In the genomic region with DNA sequence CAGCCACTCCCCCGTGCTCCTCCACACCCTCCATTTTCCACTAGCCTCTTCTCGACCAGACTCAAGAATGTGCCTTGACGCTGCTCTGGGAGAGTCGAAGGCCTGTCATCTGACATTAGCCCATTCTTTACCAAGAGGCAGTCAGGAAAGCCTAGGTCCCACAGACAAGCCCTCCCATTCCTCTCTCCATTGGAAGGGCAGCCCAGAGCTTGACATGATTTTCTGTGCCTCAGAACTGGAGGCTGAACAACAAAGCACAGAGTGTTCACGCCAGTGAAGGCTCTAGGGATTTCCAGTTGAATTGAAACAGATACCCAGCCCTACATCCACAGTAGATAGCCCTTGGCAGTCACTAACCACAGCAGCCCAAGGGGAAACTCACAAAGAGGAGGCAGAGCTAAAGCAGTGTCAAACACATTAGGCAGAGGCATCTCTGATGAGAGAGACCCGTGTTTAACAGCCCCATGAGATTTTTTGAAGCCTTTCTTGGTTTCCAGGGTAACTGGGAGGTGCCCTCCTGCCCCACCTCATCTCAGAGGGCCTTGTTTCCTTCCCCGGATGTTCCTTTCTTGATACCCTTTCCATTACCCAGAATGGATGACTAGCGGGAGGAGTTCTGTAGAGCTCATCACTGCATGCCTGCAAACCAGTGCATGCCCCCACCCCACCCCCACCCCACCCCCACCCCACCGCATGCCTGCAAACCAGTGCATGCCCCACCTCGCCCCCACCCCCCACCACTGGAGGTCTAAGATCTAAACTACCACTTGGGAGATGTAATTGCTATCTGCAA, we compare ENCODE assay signal across 8 mouse cellular contexts. TPM values are rescaled to one million over a fixed set of nuclear protein-coding genes. Genes with fewer than 3 reads are reported as not detected.
DNase-seq lines count a peak whose midpoint lies in the region; ATAC-seq and TF ChIP-seq lines count a peak whose summit lies in the region.

No protein-coding gene starts in this region.

- H3K9ac ChIP-seq in kidney, postnatal 0 days (ENCODE audit: low read depth, low read length): no peak overlapping the region
- H3K9ac ChIP-seq in hindbrain, embryonic 13.5 days: no peak overlapping the region

- ATAC-seq in kidney, postnatal 0 days (replicated peaks; ENCODE audit: low FRiP score, low read depth): no peak
- ATAC-seq in hindbrain, embryonic 13.5 days (ENCODE audit: low FRiP score): peak; percentile 71
- no peak for ATAC-seq in megakaryocyte progenitor cell, adult 5-6 weeks (replicated peaks; ENCODE audit: poor library complexity)

- WGBS in kidney, postnatal 0 days: 46% methylated on average over 10 of the region's 10 CpGs
- WGBS in kidney, adult 2 months: 43% methylated on average over 10 of the region's 10 CpGs
- WGBS in hindbrain, embryonic 13.5 days: 20% methylated on average over 10 of the region's 10 CpGs

- no peaks in the 10 kb centered on the region for H3K36me3 ChIP-seq in kidney, postnatal 0 days (ENCODE audit: insufficient read depth, low read length)
- H3K36me3 ChIP-seq in kidney, adult 2 months (ENCODE audit: control insufficient read depth, insufficient read depth, low read length): no peaks in the 10 kb centered on the region
- no peaks in the 10 kb centered on the region for H3K36me3 ChIP-seq in hindbrain, embryonic 13.5 days

- H3K4me3 ChIP-seq in kidney, postnatal 0 days (replicated peaks; ENCODE audit: low read depth, low read length): no peak overlapping the region
- H3K4me3 ChIP-seq in kidney, adult 2 months (ENCODE audit: insufficient read depth, low read depth, low read length): no peak overlapping the region
- no peak overlapping the region for H3K4me3 ChIP-seq in hindbrain, embryonic 13.5 days

- H3K27me3 ChIP-seq in kidney, postnatal 0 days (ENCODE audit: insufficient read depth, low read length): no peaks in the 10 kb centered on the region
- no peaks in the 10 kb centered on the region for H3K27me3 ChIP-seq in kidney, adult 2 months (replicated peaks; ENCODE audit: control insufficient read depth, insufficient read depth, low read length)
- H3K27me3 ChIP-seq in hindbrain, embryonic 13.5 days: no peaks in the 10 kb centered on the region

- peak; percentile 22 for DNase-seq in kidney, postnatal 0 days (ENCODE audit: low spot score)
- DNase-seq in kidney, adult 2 months: no peak
- peak; percentile 81 for DNase-seq in gastrocnemius, postnatal 25 days
- DNase-seq in retina, embryonic 14.5 days (ENCODE audit: low spot score): peak; percentile 63
- no peak for DNase-seq in right cerebral cortex, postnatal 10 days (ENCODE audit: low spot score in 2 of 2)
- DNase-seq in frontal cortex, adult 2 months (ENCODE audit: extremely low spot score in 1 of 2, low spot score in 1 of 2): no peak

- H3K4me1 ChIP-seq in kidney, postnatal 0 days (replicated peaks; ENCODE audit: insufficient read depth, low read length): no peaks in the 10 kb centered on the region
- no peaks in the 10 kb centered on the region for H3K4me1 ChIP-seq in kidney, adult 2 months (ENCODE audit: control insufficient read depth, insufficient read depth, low read length)
- H3K4me1 ChIP-seq in hindbrain, embryonic 13.5 days (replicated peaks): peaks cover 12% of the 10 kb centered on the region; the same call in 1 of the 2 replicates

- no peaks in the 10 kb centered on the region for H3K9me3 ChIP-seq in kidney, postnatal 0 days (replicated peaks; ENCODE audit: low read length)
- H3K9me3 ChIP-seq in hindbrain, embryonic 13.5 days: no peaks in the 10 kb centered on the region

- no peak for TF ChIP-seq POLR2A in kidney, adult 2 months (IDR thresholded peaks at IDR 0.05; ENCODE audit: low read depth, low read length)

- no peak for TF ChIP-seq CTCF in kidney, postnatal 0 days (IDR thresholded peaks at IDR 0.05; ENCODE audit: low read depth)
- no peak for TF ChIP-seq CTCF in kidney, adult 2 months (conservative IDR thresholded peaks at IDR 0.05; ENCODE audit: insufficient read depth, insufficient read length, low read depth, low read length)

- no peak overlapping the region for H3K27ac ChIP-seq in kidney, postnatal 0 days
- H3K27ac ChIP-seq in kidney, adult 2 months (ENCODE audit: insufficient read depth, low read depth, low read length): no peak overlapping the region
- H3K27ac ChIP-seq in hindbrain, embryonic 13.5 days: peak overlapping the region; percentile 63

- H3K4me2 ChIP-seq in kidney, postnatal 0 days (ENCODE audit: low read length): no peak overlapping the region
- H3K4me2 ChIP-seq in hindbrain, embryonic 13.5 days: no peak overlapping the region

RNA-seq across cellular contexts. Expression of a gene that starts 13.7 kb away (rescaled TPM):
- 0.76 and 0.87 TPM in 2 replicates for polyA plus RNA-seq in kidney, postnatal 0 days (2015; fragmentation: Nextera tagmentation; extraction: Ambion mirVana)
- 0.61 and 0.62 TPM in 2 replicates for polyA plus RNA-seq in kidney, adult 2 months (2012; rRNA removed)
- 1 to 10 TPM; 1.8 TPM for total RNA-seq in gastrocnemius, postnatal 25 days (2021)
- polyA plus RNA-seq in hindbrain, embryonic 13.5 days (2015; fragmentation: Nextera tagmentation; extraction: Ambion mirVana): 14.1 and 17.7 TPM in 2 replicates
- 1.4 and 1.6 TPM in 2 replicates for polyA plus RNA-seq in frontal cortex, adult 2 months (2012; rRNA removed)
- total RNA-seq in megakaryocyte progenitor cell, adult 5-6 weeks (2015): 0.77 and 0.83 TPM in 2 replicates
- 0.88 and 1.1 TPM in 2 replicates for total RNA-seq in megakaryocyte progenitor cell, adult 5-6 weeks (2017)

Comparison
In these comparisons a context has a peak if more than half of its experiments do, and no peak if none do; other contexts are left out.
1. DNase-seq: peak in kidney, postnatal 0 days (single experiment), gastrocnemius, postnatal 25 days (single experiment) and retina, embryonic 14.5 days (single experiment); none in kidney, adult 2 months (single experiment), right cerebral cortex, postnatal 10 days (0 of 2) and frontal cortex, adult 2 months (0 of 2).